Mouse (Mus musculus): Measurements from ENCODE around the gene Arid1b. TPM values are rescaled to one million over a fixed set of nuclear protein-coding genes. Genes with fewer than 3 reads are reported as not detected.
A peak's percentile ranks its signal among the peaks of the same experiment; 100 is the strongest.

The Arid1b gene
- polyA plus RNA-seq, 1 experiment from 2014 or later, result 22.6 TPM

DNA sequence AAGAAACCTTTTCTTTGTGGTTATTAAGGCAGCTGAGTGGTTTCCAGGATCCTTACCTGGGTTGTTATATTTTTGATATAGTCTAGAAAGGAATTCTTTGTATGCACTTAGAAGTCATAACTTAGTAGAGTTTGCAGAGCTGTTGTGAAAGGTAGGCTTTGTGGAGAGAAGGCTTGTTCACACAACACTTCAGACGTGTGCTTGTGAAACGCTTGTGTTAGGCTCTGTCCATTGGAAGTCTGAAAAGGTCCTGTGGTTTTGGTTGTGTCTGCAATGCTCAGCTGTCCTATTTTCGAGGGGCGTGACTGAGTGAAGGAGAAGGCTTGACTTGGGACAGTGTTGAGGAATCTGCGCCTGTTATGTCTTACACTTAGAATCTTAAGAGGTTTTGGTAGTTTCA, 51.5 kb downstream of the Arid1b start:
- 87% methylated on average over 5 of the region's 5 CpGs for WGBS
- no peak overlapping the region for H3K27ac ChIP-seq (ENCODE audit: low read length)
- no peak overlapping the region for H3K4me3 ChIP-seq (ENCODE audit: low read depth, low read length)
- no peak overlapping the region for H3K9ac ChIP-seq (replicated peaks; ENCODE audit: low read depth, low read length)
- no peak for ATAC-seq (ENCODE audit: insufficient number of reproducible peaks, insufficient read depth, low FRiP score, low read depth)
- no peaks in the 10 kb centered on the region for H3K27me3 ChIP-seq (ENCODE audit: control insufficient read depth, insufficient read depth, low read length)
- H3K4me1 ChIP-seq (ENCODE audit: control insufficient read depth, insufficient read depth, low read length), result peaks cover 8% of the 10 kb centered on the region; the same call in 1 of the 2 replicates
- no peaks in the 10 kb centered on the region for H3K9me3 ChIP-seq (ENCODE audit: control insufficient read depth, low read depth, low read length)
- H3K36me3 ChIP-seq (ENCODE audit: control insufficient read depth, insufficient read depth, low read length), result peaks cover 3% of the 10 kb centered on the region; the same call in 1 of the 2 replicates
- H3K4me2 ChIP-seq (replicated peaks; ENCODE audit: low read depth, low read length), result no peak overlapping the region

DNA sequence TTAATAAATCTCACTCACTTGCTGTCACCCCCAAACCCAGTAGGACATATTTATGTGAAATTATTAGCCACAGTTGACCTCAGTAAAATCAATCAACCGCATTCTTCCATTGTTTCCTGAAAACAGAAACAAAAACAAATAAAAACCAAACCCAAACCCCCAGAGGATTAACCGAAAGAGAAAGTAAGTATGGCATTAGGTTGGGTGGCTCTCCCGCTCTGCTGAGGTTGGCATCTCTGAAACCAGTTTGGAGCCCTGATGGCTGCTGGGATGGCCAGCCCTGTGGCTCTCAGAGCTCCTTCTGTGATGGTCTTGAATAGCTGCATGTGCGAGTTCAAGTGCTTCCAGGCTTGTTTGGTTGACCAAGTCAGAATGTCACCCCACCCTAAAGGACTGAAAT, 53.2 kb downstream of the Arid1b start:
- WGBS, result 90% methylated on average over 4 of the region's 4 CpGs
- H3K9ac ChIP-seq (replicated peaks; ENCODE audit: low read depth, low read length), result no peak overlapping the region

DNA sequence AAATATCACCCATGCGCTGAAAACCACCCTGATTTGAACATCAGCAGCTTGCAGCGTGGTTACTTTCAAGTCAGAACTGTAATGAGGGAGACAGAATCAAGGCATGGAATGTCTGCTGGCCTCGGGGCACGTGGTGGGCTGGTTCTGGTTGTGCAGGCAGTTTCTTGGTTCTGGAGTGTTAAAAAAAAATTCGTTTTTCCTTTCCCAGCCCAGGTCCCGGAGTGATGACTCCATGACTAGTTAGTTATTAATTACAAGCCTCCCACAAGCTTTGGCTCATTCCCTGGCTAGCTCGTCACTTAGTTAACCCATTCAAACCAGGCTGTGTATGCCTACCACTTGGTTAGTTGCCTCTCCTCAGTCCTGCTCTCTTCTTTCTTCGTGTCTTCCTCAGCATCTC, 56.1 kb downstream of the Arid1b start:
- Histone ChIP-seq H3K36me3 (ENCODE audit: control insufficient read depth, insufficient read depth, low read length) (no peaks in the 10 kb centered on the region; the same call in 1 of the 2 replicates), H3K4me3 (ENCODE audit: low read depth, low read length) (no peak overlapping the region), H3K27me3 (ENCODE audit: control insufficient read depth, insufficient read depth, low read length) (no peaks in the 10 kb centered on the region), H3K4me2 (replicated peaks; ENCODE audit: low read depth, low read length) (no peak overlapping the region), H3K27ac (ENCODE audit: low read length) (no peak overlapping the region), H3K9me3 (ENCODE audit: control insufficient read depth, low read depth, low read length) (no peaks in the 10 kb centered on the region), H3K9ac (replicated peaks; ENCODE audit: low read depth, low read length) (no peak overlapping the region), H3K4me1 (ENCODE audit: control insufficient read depth, insufficient read depth, low read length) (peaks cover 43% of the 10 kb centered on the region)
- 77% methylated on average over 8 of the region's 8 CpGs for WGBS
- no peak for ATAC-seq (ENCODE audit: insufficient number of reproducible peaks, insufficient read depth, low FRiP score, low read depth)

More for the DNA sequence above, 53.2 kb downstream of the Arid1b start:
- Histone ChIP-seq H3K27me3 (ENCODE audit: control insufficient read depth, insufficient read depth, low read length) (no peaks in the 10 kb centered on the region), H3K9me3 (ENCODE audit: control insufficient read depth, low read depth, low read length) (no peaks in the 10 kb centered on the region), H3K4me2 (replicated peaks; ENCODE audit: low read depth, low read length) (no peak overlapping the region), H3K36me3 (ENCODE audit: control insufficient read depth, insufficient read depth, low read length) (no peaks in the 10 kb centered on the region), H3K4me1 (ENCODE audit: control insufficient read depth, insufficient read depth, low read length) (peaks cover 23% of the 10 kb centered on the region), H3K27ac (ENCODE audit: low read length) (no peak overlapping the region), H3K4me3 (ENCODE audit: low read depth, low read length) (no peak overlapping the region)
- ATAC-seq (ENCODE audit: insufficient number of reproducible peaks, insufficient read depth, low FRiP score, low read depth), result no peak

DNA sequence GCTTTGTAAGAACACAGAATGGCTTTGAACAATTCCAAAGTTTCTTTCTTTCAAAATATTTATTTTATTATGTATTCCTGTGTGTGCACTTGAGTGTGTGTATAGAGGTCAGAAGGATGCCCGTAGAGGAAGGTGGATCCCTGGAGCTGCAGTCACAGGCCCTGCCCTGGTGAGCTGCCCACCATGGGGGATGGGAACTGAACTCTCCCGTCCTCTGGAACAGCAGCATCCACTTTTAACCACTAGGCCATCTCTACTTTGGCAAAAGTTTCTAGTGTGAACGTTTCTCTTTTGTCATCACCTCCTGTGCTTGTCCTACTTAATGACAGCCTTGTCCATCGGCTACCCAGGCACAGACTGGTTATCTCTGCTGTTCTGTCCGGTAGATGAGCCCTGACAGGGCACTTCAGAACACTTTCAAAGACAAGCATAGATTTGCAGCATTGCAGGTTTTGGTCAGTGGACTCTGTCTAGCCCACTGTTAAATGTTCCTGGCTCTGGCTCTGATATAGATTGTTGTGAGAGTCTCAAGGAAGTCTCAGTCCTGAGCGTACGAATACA, 56.9 kb downstream of the Arid1b start:
- ATAC-seq (ENCODE audit: insufficient number of reproducible peaks, insufficient read depth, low FRiP score, low read depth), result no peak
- no peaks in the 10 kb centered on the region for H3K27me3 ChIP-seq (ENCODE audit: control insufficient read depth, insufficient read depth, low read length)
- no peak overlapping the region for H3K4me3 ChIP-seq (ENCODE audit: low read depth, low read length)
- no peak overlapping the region for H3K27ac ChIP-seq (ENCODE audit: low read length)
- H3K4me1 ChIP-seq (ENCODE audit: control insufficient read depth, insufficient read depth, low read length), result peaks cover 46% of the 10 kb centered on the region
- 71% methylated on average over 7 of the region's 7 CpGs for WGBS
- H3K36me3 ChIP-seq (ENCODE audit: control insufficient read depth, insufficient read depth, low read length), result no peaks in the 10 kb centered on the region; the same call in 1 of the 2 replicates
- H3K9me3 ChIP-seq (ENCODE audit: control insufficient read depth, low read depth, low read length), result no peaks in the 10 kb centered on the region
- H3K4me2 ChIP-seq (replicated peaks; ENCODE audit: low read depth, low read length), result no peak overlapping the region
- H3K9ac ChIP-seq (replicated peaks; ENCODE audit: low read depth, low read length), result no peak overlapping the region

DNA sequence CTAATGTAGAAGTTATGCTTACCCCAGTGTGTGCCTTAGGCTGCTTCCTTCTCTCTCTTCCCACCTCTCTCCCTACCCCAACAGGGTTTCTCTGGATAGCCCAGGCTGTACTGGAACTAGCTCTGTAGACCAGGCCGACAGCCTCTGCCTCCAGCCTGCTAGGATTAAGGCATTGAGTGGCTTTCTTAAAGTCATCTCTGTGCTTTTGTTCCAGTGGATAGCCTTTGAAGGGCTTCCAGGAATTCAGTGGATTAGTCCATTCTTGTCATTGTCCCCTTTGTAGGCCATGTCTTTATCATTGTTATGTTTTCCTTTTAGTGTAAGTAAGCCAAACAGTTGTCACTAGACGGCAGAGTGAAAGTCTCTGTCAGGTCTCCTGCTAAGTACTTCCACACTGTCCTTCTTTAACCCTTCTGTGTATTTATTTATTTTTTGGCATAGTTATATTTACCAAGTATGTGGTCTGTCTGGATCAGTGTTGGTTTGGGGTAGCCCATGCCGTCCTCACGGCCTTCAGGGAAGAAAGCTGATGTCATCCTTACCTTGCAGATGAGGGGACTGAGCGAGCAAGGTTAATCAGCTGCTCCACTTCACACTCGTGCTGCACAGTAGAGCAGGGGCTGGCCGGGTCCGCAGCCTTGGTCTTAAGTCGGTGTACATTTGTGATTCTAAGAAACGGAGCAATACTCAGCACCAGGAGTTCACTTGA, 58.1 kb downstream of the Arid1b start:
- H3K4me2 ChIP-seq (replicated peaks; ENCODE audit: low read depth, low read length), result no peak overlapping the region
- H3K4me1 ChIP-seq (ENCODE audit: control insufficient read depth, insufficient read depth, low read length), result peaks cover 56% of the 10 kb centered on the region
- no peak for ATAC-seq (ENCODE audit: insufficient number of reproducible peaks, insufficient read depth, low FRiP score, low read depth)
- no peaks in the 10 kb centered on the region for H3K27me3 ChIP-seq (ENCODE audit: control insufficient read depth, insufficient read depth, low read length)
- H3K9me3 ChIP-seq (ENCODE audit: control insufficient read depth, low read depth, low read length), result no peaks in the 10 kb centered on the region
- H3K9ac ChIP-seq (replicated peaks; ENCODE audit: low read depth, low read length), result no peak overlapping the region
- H3K36me3 ChIP-seq (ENCODE audit: control insufficient read depth, insufficient read depth, low read length), result no peaks in the 10 kb centered on the region; the same call in 1 of the 2 replicates
- H3K27ac ChIP-seq (ENCODE audit: low read length), result no peak overlapping the region
- H3K4me3 ChIP-seq (ENCODE audit: low read depth, low read length), result no peak overlapping the region
- 57% methylated on average over 10 of the region's 10 CpGs for whole genome bisulfite sequencing

DNA sequence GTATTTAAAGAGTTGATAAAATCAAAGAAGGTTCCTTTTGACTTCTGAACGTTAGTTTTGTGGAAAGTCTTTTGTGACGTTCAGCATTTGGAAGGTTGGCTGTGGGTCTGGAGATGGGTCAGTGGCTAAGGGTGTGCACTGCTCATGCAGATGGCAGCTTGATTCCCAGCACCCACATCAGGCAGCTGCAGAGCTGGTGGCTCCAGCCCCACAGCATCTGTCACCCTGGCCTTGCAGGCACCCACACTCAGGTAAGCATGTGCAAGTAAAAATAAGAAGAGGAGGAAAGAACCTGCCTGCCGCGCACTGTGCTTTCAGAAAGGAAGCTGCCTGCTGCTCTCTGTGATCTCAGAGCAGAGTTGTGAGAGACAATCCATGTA, 58.7 kb downstream of the Arid1b start:
- WGBS, result 60% methylated on average over 4 of the region's 4 CpGs
- Histone ChIP-seq H3K4me2 (replicated peaks; ENCODE audit: low read depth, low read length) (0 out of 2 replicates have a peak overlapping the region, but pooled peaks have one; percentile 7), H3K4me1 (ENCODE audit: control insufficient read depth, insufficient read depth, low read length) (peaks cover 58% of the 10 kb centered on the region), H3K36me3 (ENCODE audit: control insufficient read depth, insufficient read depth, low read length) (no peaks in the 10 kb centered on the region; the same call in 1 of the 2 replicates), H3K27ac (ENCODE audit: low read length) (peak overlapping the region; percentile 39), H3K9me3 (ENCODE audit: control insufficient read depth, low read depth, low read length) (no peaks in the 10 kb centered on the region), H3K27me3 (ENCODE audit: control insufficient read depth, insufficient read depth, low read length) (no peaks in the 10 kb centered on the region), H3K4me3 (ENCODE audit: low read depth, low read length) (no peak overlapping the region), H3K9ac (replicated peaks; ENCODE audit: low read depth, low read length) (no peak overlapping the region)
- ATAC-seq (ENCODE audit: insufficient number of reproducible peaks, insufficient read depth, low FRiP score, low read depth), result no peak

DNA sequence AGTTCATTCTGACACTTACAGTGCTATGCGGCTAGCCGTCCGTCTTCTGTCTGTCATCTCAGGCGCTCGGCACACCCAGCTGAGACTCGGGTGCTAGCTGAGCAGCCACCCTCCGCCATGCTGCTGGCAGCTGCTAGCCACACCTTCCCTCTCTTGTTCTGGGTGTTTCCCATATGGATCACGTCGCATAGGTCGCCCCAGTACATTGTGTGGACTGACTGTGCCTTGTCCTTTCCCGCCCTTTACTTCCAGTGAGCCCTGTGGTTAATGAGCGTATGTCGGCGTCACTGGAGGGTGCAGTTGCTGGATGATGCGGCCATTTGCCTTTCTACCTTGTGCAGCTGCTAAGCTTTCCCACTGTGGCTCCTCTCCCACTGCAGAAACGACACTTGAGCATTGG, 59.1 kb downstream of the Arid1b start:
- ATAC-seq (ENCODE audit: insufficient number of reproducible peaks, insufficient read depth, low FRiP score, low read depth), result no peak
- H3K4me3 ChIP-seq (ENCODE audit: low read depth, low read length), result no peak overlapping the region
- H3K4me2 ChIP-seq (replicated peaks; ENCODE audit: low read depth, low read length), result 0 out of 2 replicates have a peak overlapping the region, but pooled peaks have one; percentile 7
- H3K4me1 ChIP-seq (ENCODE audit: control insufficient read depth, insufficient read depth, low read length), result peaks cover 58% of the 10 kb centered on the region
- H3K9ac ChIP-seq (replicated peaks; ENCODE audit: low read depth, low read length), result no peak overlapping the region
- H3K27ac ChIP-seq (ENCODE audit: low read length), result peak overlapping the region; percentile 39
- 47% methylated on average over 16 of the region's 16 CpGs for WGBS
- no peaks in the 10 kb centered on the region; the same call in 1 of the 2 replicates for H3K36me3 ChIP-seq (ENCODE audit: control insufficient read depth, insufficient read depth, low read length)
- no peaks in the 10 kb centered on the region for H3K27me3 ChIP-seq (ENCODE audit: control insufficient read depth, insufficient read depth, low read length)
- no peaks in the 10 kb centered on the region for H3K9me3 ChIP-seq (ENCODE audit: control insufficient read depth, low read depth, low read length)

DNA sequence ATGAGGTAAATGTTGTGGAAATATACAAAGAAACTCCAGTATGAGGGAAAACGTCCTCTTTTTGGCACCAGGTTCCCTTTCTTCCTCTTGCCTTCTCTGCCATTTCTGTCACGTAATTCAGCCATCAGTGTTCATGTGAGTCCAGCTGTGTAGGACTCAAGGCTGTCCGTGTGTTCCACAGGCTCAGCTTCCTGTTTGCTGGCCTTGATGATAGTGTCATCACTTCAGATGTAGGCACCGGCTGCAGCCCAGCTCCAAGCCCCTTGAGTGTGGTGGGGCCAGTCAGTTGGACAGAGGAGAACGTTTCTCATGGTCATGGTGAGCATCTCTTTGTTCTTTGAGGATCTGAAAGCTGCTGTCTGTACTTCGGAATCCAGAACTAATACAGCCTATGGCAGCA, 61.3 kb downstream of the Arid1b start:
- Histone ChIP-seq H3K9me3 (ENCODE audit: control insufficient read depth, low read depth, low read length) (no peaks in the 10 kb centered on the region), H3K27me3 (ENCODE audit: control insufficient read depth, insufficient read depth, low read length) (no peaks in the 10 kb centered on the region), H3K4me1 (ENCODE audit: control insufficient read depth, insufficient read depth, low read length) (peaks cover 71% of the 10 kb centered on the region), H3K4me2 (replicated peaks; ENCODE audit: low read depth, low read length) (no peak overlapping the region), H3K36me3 (ENCODE audit: control insufficient read depth, insufficient read depth, low read length) (no peaks in the 10 kb centered on the region; the same call in 1 of the 2 replicates), H3K27ac (ENCODE audit: low read length) (no peak overlapping the region), H3K9ac (replicated peaks; ENCODE audit: low read depth, low read length) (no peak overlapping the region), H3K4me3 (ENCODE audit: low read depth, low read length) (no peak overlapping the region)
- no peak for ATAC-seq (ENCODE audit: insufficient number of reproducible peaks, insufficient read depth, low FRiP score, low read depth)
- 62% methylated on average over 6 of the region's 6 CpGs for WGBS

Measured in stomach, embryonic 14.5 days (tissue).